Mouse (Mus musculus): ENCODE results near the gene Gm4631. TPM values are rescaled to one million over a fixed set of nuclear protein-coding genes. Genes with fewer than 3 reads are reported as not detected.

The Gm4631 gene
- 11.9 TPM for polyA plus RNA-seq (2017; shearing (Covaris generic))

GRCm38 (mm10) chr2:175338097-175338496 lies at the start of gene Gm4631:
TSS of gene Gm4631 (minus strand) at chr2:175338197.

GRCm38 (mm10) chr2:175372136-175372535 lies 34.1 kb upstream of the Gm4631 start, which contains the start of gene Zfp968:
TSS of gene Zfp968 (plus strand) at chr2:175372436.

GRCm38 (mm10) chr2:175274825-175275224 lies 63.2 kb downstream of the Gm4631 start, which contains the start of gene Gm14440:
TSS of gene Gm14440 (plus strand) at chr2:175275125.

Other genes with a start within 250 kb of the Gm4631 start
- 7.7 TPM for gene Gm14399, start 196.2 kb downstream of the Gm4631 start, polyA plus RNA-seq (2017; shearing (Covaris generic))
- 0.13 TPM for gene Gm14443, start 162.3 kb downstream of the Gm4631 start, polyA plus RNA-seq (2017; shearing (Covaris generic))
- 3.4 TPM for gene Gm14391, start 131.3 kb downstream of the Gm4631 start, polyA plus RNA-seq (2017; shearing (Covaris generic))
- gene Gm14440, start 63.1 kb downstream of the Gm4631 start, polyA plus RNA-seq (2017; shearing (Covaris generic)), result 3.6 TPM
- gene Zfp968, start 34.2 kb upstream of the Gm4631 start, polyA plus RNA-seq (2017; shearing (Covaris generic)), result 2.9 TPM
- 13.8 TPM for gene Gm4724, start 97.6 kb upstream of the Gm4631 start, polyA plus RNA-seq (2017; shearing (Covaris generic))
- gene Zfp965, start 131.8 kb upstream of the Gm4631 start, polyA plus RNA-seq (2017; shearing (Covaris generic)), result 6.5 TPM

Data from CD4-positive, CD25-positive, alpha-beta regulatory T cell (primary cell).